Mouse (Mus musculus) embryonic facial prominence, embryonic 11.5 days (tissue): ENCODE results near the gene Antxr2. TPM values are rescaled to one million over a fixed set of nuclear protein-coding genes. Genes with fewer than 3 reads are reported as not detected.

Source experiments
- ATAC-seq: fragments of 200-750 bp; cut with Nextera tagmentation; replicated peaks from 2 replicates; pipeline ENCODE4 v1.8.0; 2017; ENCODE audit warnings: low read depth; ENCODE audit not compliant: insufficient number of reproducible peaks, low FRiP score, low TSS enrichment
- DNase-seq: peaks from one replicate; pipeline ENCODE4 v3.0.0-alpha.2; 2015; ENCODE audit warnings: low spot score
- H3K27ac ChIP-seq: fragments of 300-500 bp; sonication (generic); replicated peaks from 2 replicates; pipeline ENCODE4 v1.5.1; 2014; ENCODE audit warnings: mild to moderate bottlenecking, low read depth, low read length, control low read depth
- H3K27me3 ChIP-seq: fragments of 300-500 bp; sonication (generic); 2 replicates; pipeline ENCODE4 v1.6.1; 2014; ENCODE audit warnings: mild to moderate bottlenecking, low read length, moderate library complexity, mixed read lengths; ENCODE audit not compliant: control insufficient read depth, insufficient read depth
- H3K36me3 ChIP-seq: fragments of 300-500 bp; sonication (generic); replicated peaks from 2 replicates; pipeline ENCODE4 v1.6.1; 2014; ENCODE audit warnings: low read depth, mild to moderate bottlenecking, low read length, moderate library complexity, mixed read lengths; ENCODE audit not compliant: control insufficient read depth, insufficient read depth
- H3K4me1 ChIP-seq: fragments of 300-500 bp; sonication (generic); 2 replicates; pipeline ENCODE4 v1.6.1; 2014; ENCODE audit warnings: low read length, mixed read lengths; ENCODE audit not compliant: control insufficient read depth, insufficient read depth
- H3K4me2 ChIP-seq: fragments of 300-500 bp; sonication (generic); 2 replicates; pipeline ENCODE4 v1.6.1; 2014; ENCODE audit warnings: low read depth, mild to moderate bottlenecking, control low read depth, low read length, moderate library complexity
- H3K4me3 ChIP-seq: fragments of 300-500 bp; sonication (generic); 2 replicates; pipeline ENCODE4 v1.5.1; 2014; ENCODE audit warnings: low read depth, low read length, control low read depth
- H3K9ac ChIP-seq: fragments of 300-500 bp; sonication (generic); replicated peaks from 2 replicates; pipeline ENCODE4 v1.6.1; 2014; ENCODE audit warnings: mild to moderate bottlenecking, control low read depth, low read length
- H3K9me3 ChIP-seq: fragments of 300-500 bp; sonication (generic); replicated peaks from 2 replicates; pipeline ENCODE4 v1.6.1; 2016; ENCODE audit warnings: mild to moderate bottlenecking, low read length, inconsistent platforms, mixed read lengths; ENCODE audit not compliant: control insufficient read depth
- WGBS: fragments of 180-500 bp; shearing (Covaris S2); extraction: QIAGEN DNeasy Blood & Tissue Kit; methylation state at CpG from one replicate; pipeline ENCODE4 v1.1.7; 2014; 5-methylcytosine and 5-hydroxymethylcytosine counted together
- polyA plus RNA-seq: library from polyadenylated mRNA; unstranded; fragments of >200 nt; fragmentation: Nextera tagmentation; extraction: Ambion mirVana; gene quantifications from 2 replicates; pipeline ENCODE4 v1.2.1, GENCODE M21; 2014

Gene Antxr2
- polyA plus RNA-seq, 1 experiment from 2014 or later, result 20.4 TPM

GRCm38 (mm10) chr5:97899321-97899720 is 131.5 kb downstream of the Antxr2 start:
- no peak overlapping the region for H3K9ac ChIP-seq
- 75% methylated on average over 5 of the region's 5 CpGs for WGBS
- no peak overlapping the region for H3K27ac ChIP-seq
- H3K4me1 ChIP-seq, result no peaks in the 10 kb centered on the region
- H3K4me2 ChIP-seq, result no peak overlapping the region
- ATAC-seq (no peak), DNase-seq (no peak)
- no peaks in the 10 kb centered on the region for H3K36me3 ChIP-seq
- H3K4me3 ChIP-seq, result no peak overlapping the region
- no peaks in the 10 kb centered on the region for H3K9me3 ChIP-seq
- H3K27me3 ChIP-seq, result no peaks in the 10 kb centered on the region

- DNase-seq (no peak), ATAC-seq (no peak)
- no peak overlapping the region for H3K4me2 ChIP-seq
- H3K9me3 ChIP-seq, result no peaks in the 10 kb centered on the region
- H3K4me1 ChIP-seq, result no peaks in the 10 kb centered on the region
- no peaks in the 10 kb centered on the region; the same call in 1 of the 2 replicates for H3K36me3 ChIP-seq
- H3K27me3 ChIP-seq, result no peaks in the 10 kb centered on the region
- 94% methylated on average over 6 of the region's 6 CpGs for WGBS
- H3K9ac ChIP-seq, result no peak overlapping the region
- H3K27ac ChIP-seq, result no peak overlapping the region
- no peak overlapping the region for H3K4me3 ChIP-seq
Measured at GRCm38 (mm10) chr5:97885427-97885826, 145.4 kb downstream of the Antxr2 start.

GRCm38 (mm10) chr5:97884110-97884509 is 146.7 kb downstream of the Antxr2 start:
- ATAC-seq, result no peak
- H3K27me3 ChIP-seq, result no peaks in the 10 kb centered on the region
- no peak overlapping the region for H3K4me3 ChIP-seq
- no peaks in the 10 kb centered on the region for H3K9me3 ChIP-seq
- no peaks in the 10 kb centered on the region; the same call in 1 of the 2 replicates for H3K36me3 ChIP-seq
- H3K4me1 ChIP-seq, result no peaks in the 10 kb centered on the region
- DNase-seq, result no peak
- H3K9ac ChIP-seq, result no peak overlapping the region
- 86% methylated on average over 3 of the region's 3 CpGs for WGBS
- H3K4me2 ChIP-seq, result no peak overlapping the region
- H3K27ac ChIP-seq, result no peak overlapping the region

- 70% methylated on average over 2 of the region's 2 CpGs for WGBS
- Histone ChIP-seq H3K36me3 (no peaks in the 10 kb centered on the region; the same call in 1 of the 2 replicates), H3K9me3 (no peaks in the 10 kb centered on the region), H3K4me3 (no peak overlapping the region), H3K4me2 (no peak overlapping the region), H3K9ac (no peak overlapping the region), H3K27me3 (no peaks in the 10 kb centered on the region), H3K27ac (no peak overlapping the region), H3K4me1 (no peaks in the 10 kb centered on the region)
- no peak for DNase-seq
- no peak for ATAC-seq
Measured at GRCm38 (mm10) chr5:97881421-97881820, 149.4 kb downstream of the Antxr2 start.

GRCm38 (mm10) chr5:97880115-97880514 is 150.7 kb downstream of the Antxr2 start:
- ATAC-seq, result no peak
- WGBS, result 81% methylated on average over 8 of the region's 8 CpGs
- H3K4me1 ChIP-seq, result no peaks in the 10 kb centered on the region

GRCm38 (mm10) chr5:97878871-97879270 is 152.0 kb downstream of the Antxr2 start:
- H3K4me2 ChIP-seq, result no peak overlapping the region
- no peaks in the 10 kb centered on the region for H3K4me1 ChIP-seq
- H3K27ac ChIP-seq, result no peak overlapping the region
- DNase-seq, result no peak
- no peak overlapping the region for H3K4me3 ChIP-seq
- ATAC-seq, result no peak
- 77% methylated on average over 3 of the region's 3 CpGs for WGBS
- no peaks in the 10 kb centered on the region for H3K9me3 ChIP-seq
- H3K36me3 ChIP-seq, result no peaks in the 10 kb centered on the region
- no peaks in the 10 kb centered on the region for H3K27me3 ChIP-seq
- H3K9ac ChIP-seq, result no peak overlapping the region

More at GRCm38 (mm10) chr5:97880115-97880514, 150.7 kb downstream of the Antxr2 start:
- no peak overlapping the region for H3K27ac ChIP-seq
- H3K9ac ChIP-seq, result no peak overlapping the region
- H3K27me3 ChIP-seq, result no peaks in the 10 kb centered on the region
- no peaks in the 10 kb centered on the region for H3K9me3 ChIP-seq
- H3K36me3 ChIP-seq, result no peaks in the 10 kb centered on the region
- no peak overlapping the region for H3K4me3 ChIP-seq
- H3K4me2 ChIP-seq, result no peak overlapping the region
- DNase-seq, result no peak

GRCm38 (mm10) chr5:97878215-97878794 is 152.5 kb downstream of the Antxr2 start:
- Histone ChIP-seq H3K4me2 (no peak overlapping the region), H3K4me1 (no peaks in the 10 kb centered on the region), H3K9me3 (no peaks in the 10 kb centered on the region), H3K27me3 (no peaks in the 10 kb centered on the region), H3K9ac (no peak overlapping the region), H3K27ac (no peak overlapping the region), H3K4me3 (no peak overlapping the region), H3K36me3 (no peaks in the 10 kb centered on the region)
- ATAC-seq (no peak), DNase-seq (no peak)
- WGBS, result 73% methylated on average over 1 of the region's 1 CpGs

GRCm38 (mm10) chr5:97876895-97877294 is 153.9 kb downstream of the Antxr2 start:
- no peak for ATAC-seq
- no peak for DNase-seq
- H3K4me2 ChIP-seq, result no peak overlapping the region

More at GRCm38 (mm10) chr5:97876895-97877294, 153.9 kb downstream of the Antxr2 start:
- H3K27me3 ChIP-seq, result no peaks in the 10 kb centered on the region
- H3K9me3 ChIP-seq, result no peaks in the 10 kb centered on the region
- no peaks in the 10 kb centered on the region for H3K36me3 ChIP-seq
- WGBS, result 92% methylated on average over 2 of the region's 2 CpGs
- no peak overlapping the region for H3K9ac ChIP-seq
- no peak overlapping the region for H3K4me3 ChIP-seq
- no peak overlapping the region for H3K27ac ChIP-seq
- H3K4me1 ChIP-seq, result no peaks in the 10 kb centered on the region
